Mouse (Mus musculus): ENCODE measurements around the gene Med12l. TPM values are rescaled to one million over a fixed set of nuclear protein-coding genes. Genes with fewer than 3 reads are reported as not detected.

Gene Med12l
- polyA plus RNA-seq, 1 experiment from 2014 or later = 3.9 TPM

DNA sequence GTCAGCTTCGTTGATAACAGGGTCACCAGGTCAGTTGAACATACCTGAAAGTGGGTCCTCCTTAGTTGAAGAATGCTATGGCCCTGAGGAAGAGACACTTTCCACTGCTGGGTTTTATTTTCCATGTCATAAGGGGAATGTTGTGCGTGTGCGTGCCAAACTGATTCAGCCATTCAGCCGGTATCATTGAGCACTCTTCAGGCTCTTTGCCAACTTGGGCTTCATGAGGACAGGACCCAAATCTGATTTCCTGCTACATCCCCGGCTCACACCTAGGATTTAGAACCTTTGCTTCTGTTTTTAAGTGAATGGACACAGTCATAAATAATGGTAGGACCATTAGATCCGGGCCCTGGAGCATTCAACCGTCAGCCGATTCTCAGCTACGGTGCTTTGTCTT, 10.9 kb downstream of the Med12l start:
- Histone ChIP-seq H3K4me1 (ENCODE audit: control insufficient read depth, insufficient read depth, low read depth, low read length) (peaks cover 4% of the 10 kb centered on the region; the same call in 1 of the 2 replicates), H3K27ac (ENCODE audit: low read depth, low read length) (no peak overlapping the region), H3K36me3 (ENCODE audit: control insufficient read depth, insufficient read depth, low read length) (no peaks in the 10 kb centered on the region), H3K9ac (ENCODE audit: low read depth, low read length) (no peak overlapping the region), H3K4me3 (ENCODE audit: low read length) (no peak overlapping the region), H3K9me3 (ENCODE audit: control insufficient read depth, low read length) (no peaks in the 10 kb centered on the region), H3K4me2 (ENCODE audit: low read length) (no peak overlapping the region), H3K27me3 (replicated peaks; ENCODE audit: control insufficient read depth, insufficient read depth, low read length) (no peaks in the 10 kb centered on the region)
- WGBS = 70% methylated on average over 9 of the region's 9 CpGs
- ATAC-seq = no peak

DNA sequence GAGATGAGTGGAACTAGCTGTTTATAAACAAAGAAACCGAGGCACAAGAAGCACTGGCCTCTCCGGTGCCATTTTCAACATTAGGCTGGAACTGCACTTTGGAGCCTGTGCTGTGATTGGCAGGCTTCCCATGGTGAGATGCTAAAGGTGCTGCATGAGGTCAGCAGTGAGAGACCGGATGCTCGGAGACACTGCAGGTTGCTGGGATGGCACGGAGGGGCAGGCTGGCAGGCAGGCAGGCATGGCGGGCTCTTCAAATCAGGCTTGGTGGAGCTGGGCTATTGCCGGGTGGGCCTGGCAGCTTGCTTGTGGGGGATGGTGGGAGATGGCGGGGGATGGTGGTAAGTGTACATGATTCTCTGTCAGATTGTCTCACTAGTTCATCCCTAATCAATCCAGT, 15.6 kb downstream of the Med12l start:
- no peaks in the 10 kb centered on the region for H3K27me3 ChIP-seq (replicated peaks; ENCODE audit: control insufficient read depth, insufficient read depth, low read length)
- H3K27ac ChIP-seq (ENCODE audit: low read depth, low read length) = no peak overlapping the region
- H3K4me1 ChIP-seq (ENCODE audit: control insufficient read depth, insufficient read depth, low read depth, low read length) = peaks cover 4% of the 10 kb centered on the region; the same call in 1 of the 2 replicates
- H3K36me3 ChIP-seq (ENCODE audit: control insufficient read depth, insufficient read depth, low read length) = no peaks in the 10 kb centered on the region
- H3K9ac ChIP-seq (ENCODE audit: low read depth, low read length) = no peak overlapping the region
- H3K9me3 ChIP-seq (ENCODE audit: control insufficient read depth, low read length) = no peaks in the 10 kb centered on the region
- 46% methylated on average over 8 of the region's 8 CpGs for WGBS
- peak overlapping the region; percentile 13; the same call in 1 of the 2 replicates for H3K4me2 ChIP-seq (ENCODE audit: low read length)
- H3K4me3 ChIP-seq (ENCODE audit: low read length) = no peak overlapping the region
- peak; percentile 43; the same call in 1 of the 2 replicates for ATAC-seq

DNA sequence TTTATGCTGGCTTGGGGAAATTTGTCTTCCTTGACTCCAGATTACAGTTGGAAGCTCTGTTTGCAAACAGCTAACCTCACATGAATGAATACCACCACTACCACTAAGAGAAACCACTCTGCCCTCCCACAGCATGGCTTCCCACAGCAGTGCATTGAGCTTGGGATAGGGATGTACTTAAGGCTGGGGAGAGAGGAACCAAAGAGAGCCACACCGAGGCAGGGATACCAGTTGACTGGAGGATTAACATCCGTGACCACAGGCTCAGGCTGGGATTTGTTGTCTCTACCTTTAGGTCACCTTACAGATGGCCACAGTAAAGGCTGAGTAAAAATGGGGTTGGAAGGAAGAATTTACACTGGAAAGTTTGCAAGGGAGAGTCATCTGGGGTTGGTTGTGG, 16.6 kb downstream of the Med12l start:
- WGBS = 81% methylated on average over 2 of the region's 2 CpGs
- ATAC-seq = no peak
- Histone ChIP-seq H3K4me2 (ENCODE audit: low read length) (no peak overlapping the region), H3K4me1 (ENCODE audit: control insufficient read depth, insufficient read depth, low read depth, low read length) (peaks cover 4% of the 10 kb centered on the region; the same call in 1 of the 2 replicates), H3K4me3 (ENCODE audit: low read length) (no peak overlapping the region), H3K27me3 (replicated peaks; ENCODE audit: control insufficient read depth, insufficient read depth, low read length) (no peaks in the 10 kb centered on the region), H3K9me3 (ENCODE audit: control insufficient read depth, low read length) (no peaks in the 10 kb centered on the region), H3K27ac (ENCODE audit: low read depth, low read length) (no peak overlapping the region), H3K36me3 (ENCODE audit: control insufficient read depth, insufficient read depth, low read length) (no peaks in the 10 kb centered on the region), H3K9ac (ENCODE audit: low read depth, low read length) (no peak overlapping the region)

DNA sequence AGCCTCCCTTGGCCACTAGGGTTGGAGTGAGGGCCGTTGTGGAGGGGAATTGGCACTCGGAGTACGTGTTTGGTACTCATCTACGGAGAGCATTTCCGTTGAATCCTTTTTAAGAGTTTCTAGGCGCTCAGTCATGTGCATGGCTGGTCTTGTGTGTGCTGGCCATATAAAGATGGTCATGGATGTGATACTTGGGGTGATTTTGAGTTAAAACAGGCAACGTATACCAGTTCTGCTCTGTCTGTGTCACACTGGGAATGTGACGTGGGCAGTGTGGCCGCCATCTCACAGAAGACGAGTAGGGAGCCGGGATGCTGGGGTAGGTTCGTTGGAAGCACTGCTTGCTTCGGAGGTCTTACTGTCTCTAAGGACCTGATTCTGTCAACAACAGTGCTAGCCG, 17.3 kb downstream of the Med12l start:
- peaks cover 4% of the 10 kb centered on the region; the same call in 1 of the 2 replicates for H3K4me1 ChIP-seq (ENCODE audit: control insufficient read depth, insufficient read depth, low read depth, low read length)
- no peaks in the 10 kb centered on the region for H3K36me3 ChIP-seq (ENCODE audit: control insufficient read depth, insufficient read depth, low read length)
- no peaks in the 10 kb centered on the region for H3K9me3 ChIP-seq (ENCODE audit: control insufficient read depth, low read length)
- no peak for ATAC-seq
- H3K9ac ChIP-seq (ENCODE audit: low read depth, low read length) = no peak overlapping the region
- H3K4me2 ChIP-seq (ENCODE audit: low read length) = no peak overlapping the region
- H3K27ac ChIP-seq (ENCODE audit: low read depth, low read length) = no peak overlapping the region
- WGBS = 93% methylated on average over 14 of the region's 14 CpGs
- H3K4me3 ChIP-seq (ENCODE audit: low read length) = no peak overlapping the region
- no peaks in the 10 kb centered on the region for H3K27me3 ChIP-seq (replicated peaks; ENCODE audit: control insufficient read depth, insufficient read depth, low read length)

DNA sequence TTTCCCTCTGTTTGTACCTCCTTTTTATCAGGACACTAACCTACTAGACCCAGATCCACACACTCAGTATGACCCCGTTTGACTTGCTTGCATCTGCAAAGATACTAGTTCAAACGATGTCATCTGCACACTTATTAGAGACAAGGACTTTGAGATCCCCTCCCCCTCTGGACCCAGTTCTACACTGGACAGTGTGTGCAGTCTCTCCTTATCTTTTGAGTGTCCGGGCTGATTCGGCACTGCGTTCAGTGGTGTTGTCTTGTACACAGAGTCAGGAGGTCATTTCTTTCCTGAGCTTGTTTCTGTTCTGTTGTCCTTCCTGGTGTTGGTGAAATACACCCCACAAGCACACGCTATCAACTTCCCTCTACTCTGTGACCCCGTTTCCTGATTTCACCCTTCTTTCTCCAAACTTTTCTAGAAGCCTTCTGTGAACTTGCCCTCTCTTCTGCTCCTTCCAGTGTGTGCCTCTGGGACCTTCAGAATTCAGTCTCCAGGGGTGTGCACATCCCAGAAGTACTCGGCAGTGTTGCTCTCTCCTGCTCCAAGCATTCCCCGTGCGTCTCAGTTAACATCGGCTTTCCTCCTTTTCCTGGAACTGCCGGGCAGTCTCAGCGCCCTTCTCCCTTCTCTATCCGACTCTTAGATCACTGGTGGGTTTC, 19.0 kb downstream of the Med12l start:
- Histone ChIP-seq H3K4me3 (ENCODE audit: low read length) (no peak overlapping the region), H3K4me1 (ENCODE audit: control insufficient read depth, insufficient read depth, low read depth, low read length) (peaks cover 4% of the 10 kb centered on the region; the same call in 1 of the 2 replicates), H3K9me3 (ENCODE audit: control insufficient read depth, low read length) (no peaks in the 10 kb centered on the region), H3K36me3 (ENCODE audit: control insufficient read depth, insufficient read depth, low read length) (no peaks in the 10 kb centered on the region), H3K27me3 (replicated peaks; ENCODE audit: control insufficient read depth, insufficient read depth, low read length) (no peaks in the 10 kb centered on the region), H3K27ac (ENCODE audit: low read depth, low read length) (no peak overlapping the region), H3K9ac (ENCODE audit: low read depth, low read length) (no peak overlapping the region), H3K4me2 (ENCODE audit: low read length) (no peak overlapping the region)
- WGBS = 74% methylated on average over 14 of the region's 14 CpGs
- no peak for ATAC-seq

DNA sequence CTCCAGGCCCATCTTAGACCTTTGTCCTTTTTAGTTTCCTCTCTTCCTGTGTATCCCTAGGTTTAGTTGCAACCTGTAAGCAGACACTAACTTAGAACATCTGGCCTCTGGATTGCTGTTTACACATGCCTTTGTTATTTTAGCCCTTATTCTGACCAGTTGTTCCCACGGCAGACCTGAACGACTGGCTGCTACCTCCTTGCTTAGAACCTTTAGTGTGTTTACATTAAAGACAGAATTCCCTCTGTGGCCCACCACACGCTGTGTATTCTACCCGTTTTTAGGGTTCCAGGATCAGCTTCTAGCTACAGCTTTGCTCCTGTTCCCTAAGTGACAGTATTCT, 19.5 kb downstream of the Med12l start:
- Histone ChIP-seq H3K36me3 (ENCODE audit: control insufficient read depth, insufficient read depth, low read length) (no peaks in the 10 kb centered on the region), H3K4me3 (ENCODE audit: low read length) (no peak overlapping the region), H3K4me1 (ENCODE audit: control insufficient read depth, insufficient read depth, low read depth, low read length) (peaks cover 4% of the 10 kb centered on the region; the same call in 1 of the 2 replicates), H3K27me3 (replicated peaks; ENCODE audit: control insufficient read depth, insufficient read depth, low read length) (no peaks in the 10 kb centered on the region), H3K27ac (ENCODE audit: low read depth, low read length) (no peak overlapping the region), H3K9me3 (ENCODE audit: control insufficient read depth, low read length) (no peaks in the 10 kb centered on the region), H3K9ac (ENCODE audit: low read depth, low read length) (no peak overlapping the region), H3K4me2 (ENCODE audit: low read length) (no peak overlapping the region)
- WGBS = 69% methylated on average over 4 of the region's 4 CpGs
- ATAC-seq = no peak

DNA sequence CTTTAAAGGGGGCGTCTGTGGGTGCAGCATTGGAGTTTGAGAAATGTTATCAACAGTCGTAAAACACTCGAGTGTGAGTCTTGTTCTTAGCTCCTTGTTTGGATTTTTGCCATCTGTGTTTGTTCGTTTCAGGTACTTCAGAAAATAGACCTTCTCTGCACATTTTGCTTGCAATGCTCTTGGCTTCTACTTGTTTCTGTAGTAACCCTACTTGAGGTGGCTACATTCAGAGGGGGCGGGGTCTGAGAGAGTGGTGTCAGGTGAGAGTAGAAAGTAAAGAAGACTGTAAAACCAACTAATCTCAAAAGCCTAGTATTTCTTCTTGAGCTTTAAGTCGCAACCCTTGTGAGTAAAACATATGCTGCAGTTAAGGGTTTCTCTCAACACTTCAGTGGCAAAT, 23.1 kb downstream of the Med12l start:
- ATAC-seq = no peak
- H3K9ac ChIP-seq (ENCODE audit: low read depth, low read length) = no peak overlapping the region

DNA sequence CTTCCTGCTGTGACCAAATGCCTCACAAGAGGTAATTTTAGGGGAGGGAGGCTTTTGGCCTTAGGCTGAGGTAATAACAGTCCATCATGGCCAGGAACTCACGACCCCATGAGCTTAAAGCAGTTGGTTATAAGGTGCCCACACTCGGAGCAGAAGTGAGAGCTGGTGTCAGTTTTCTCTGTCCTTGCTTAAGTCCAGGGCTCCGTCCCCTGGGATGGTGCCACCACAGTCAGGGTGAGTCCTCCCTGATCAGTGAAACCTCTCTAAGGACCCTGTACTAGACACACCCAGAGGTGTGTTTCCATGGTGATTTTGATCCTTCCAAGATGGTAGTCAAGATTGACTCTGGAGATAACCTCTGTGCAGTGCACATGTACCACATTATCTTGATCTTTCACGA, 25.4 kb downstream of the Med12l start:
- Histone ChIP-seq H3K4me3 (ENCODE audit: low read length) (no peak overlapping the region), H3K9ac (ENCODE audit: low read depth, low read length) (no peak overlapping the region), H3K4me1 (ENCODE audit: control insufficient read depth, insufficient read depth, low read depth, low read length) (no peaks in the 10 kb centered on the region), H3K27ac (ENCODE audit: low read depth, low read length) (no peak overlapping the region), H3K9me3 (ENCODE audit: control insufficient read depth, low read length) (no peaks in the 10 kb centered on the region), H3K27me3 (replicated peaks; ENCODE audit: control insufficient read depth, insufficient read depth, low read length) (no peaks in the 10 kb centered on the region), H3K4me2 (ENCODE audit: low read length) (no peak overlapping the region), H3K36me3 (ENCODE audit: control insufficient read depth, insufficient read depth, low read length) (no peaks in the 10 kb centered on the region)
- 84% methylated on average over 4 of the region's 4 CpGs for WGBS
- peak; percentile 17; the same call in 1 of the 2 replicates for ATAC-seq

More for the DNA sequence above, 23.1 kb downstream of the Med12l start:
- Histone ChIP-seq H3K27me3 (replicated peaks; ENCODE audit: control insufficient read depth, insufficient read depth, low read length) (no peaks in the 10 kb centered on the region), H3K36me3 (ENCODE audit: control insufficient read depth, insufficient read depth, low read length) (no peaks in the 10 kb centered on the region), H3K4me1 (ENCODE audit: control insufficient read depth, insufficient read depth, low read depth, low read length) (no peaks in the 10 kb centered on the region), H3K9me3 (ENCODE audit: control insufficient read depth, low read length) (no peaks in the 10 kb centered on the region), H3K4me3 (ENCODE audit: low read length) (no peak overlapping the region), H3K4me2 (ENCODE audit: low read length) (no peak overlapping the region), H3K27ac (ENCODE audit: low read depth, low read length) (no peak overlapping the region)
- 95% methylated on average over 6 of the region's 6 CpGs for WGBS

DNA sequence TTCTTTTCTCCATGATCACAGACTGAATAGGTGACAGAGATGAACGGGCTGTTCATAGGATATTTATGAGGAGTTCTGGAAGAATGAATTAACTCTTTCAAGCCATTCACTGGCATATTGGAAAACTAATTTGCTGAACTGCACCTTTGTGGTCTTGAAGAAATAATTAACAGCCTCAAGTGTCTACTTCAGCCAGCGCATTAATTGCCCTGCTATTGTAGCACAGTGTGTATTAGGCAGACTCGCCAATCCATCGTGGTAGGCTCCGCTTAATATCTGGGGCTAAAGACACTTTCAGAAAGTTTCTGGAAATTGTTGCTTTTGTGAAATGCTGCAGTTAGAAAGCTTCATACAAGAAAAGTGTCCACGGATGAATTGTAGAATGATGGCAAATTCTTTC, 35.9 kb downstream of the Med12l start:
- no peaks in the 10 kb centered on the region for H3K4me1 ChIP-seq (ENCODE audit: control insufficient read depth, insufficient read depth, low read depth, low read length)
- no peaks in the 10 kb centered on the region for H3K36me3 ChIP-seq (ENCODE audit: control insufficient read depth, insufficient read depth, low read length)
- H3K27me3 ChIP-seq (replicated peaks; ENCODE audit: control insufficient read depth, insufficient read depth, low read length) = no peaks in the 10 kb centered on the region
- H3K4me3 ChIP-seq (ENCODE audit: low read length) = no peak overlapping the region
- no peak overlapping the region for H3K27ac ChIP-seq (ENCODE audit: low read depth, low read length)
- H3K9ac ChIP-seq (ENCODE audit: low read depth, low read length) = no peak overlapping the region
- no peak overlapping the region for H3K4me2 ChIP-seq (ENCODE audit: low read length)
- no peaks in the 10 kb centered on the region for H3K9me3 ChIP-seq (ENCODE audit: control insufficient read depth, low read length)
- ATAC-seq = no peak
- 64% methylated on average over 6 of the region's 6 CpGs for WGBS

Data from hindbrain, embryonic 16.5 days (tissue).